Mouse (Mus musculus) layer of hippocampus, postnatal 10 days (tissue): ENCODE data around the gene Tnip1. TPM values are rescaled to one million over a fixed set of nuclear protein-coding genes. Genes with fewer than 3 reads are reported as not detected.

Source experiments
- total RNA-seq, 2 experiments: library from RNA; stranded (reverse); gene quantifications; 2 replicates each; pipeline ENCODE4 v1.2.3; 2021

Gene Tnip1
- total RNA-seq, 2 experiments from 2014 or later, result 29.0 to 32.2 TPM

Other genes with a start within 250 kb of the Tnip1 start
- 100 to 1,000 TPM; 138 to 151 TPM for gene Cdc42se2, start 175.2 kb downstream of the Tnip1 start, total RNA-seq
- 10 to 100 TPM; 21.2 to 24.5 TPM for gene Lyrm7, start 102.0 kb downstream of the Tnip1 start, total RNA-seq
- 100 to 1,000 TPM; 341 to 384 TPM for gene Hint1, start 96.5 kb downstream of the Tnip1 start, total RNA-seq
- 1 to 10 TPM; 7.0 to 7.1 TPM for gene Gpx3, start 60.5 kb downstream of the Tnip1 start, total RNA-seq
- 10 to 100 TPM; 88.4 to 88.7 TPM for gene Anxa6, start 70.5 kb upstream of the Tnip1 start, total RNA-seq
- under 1 TPM; 0.40 to 0.59 TPM for gene Ccdc69, start 115.2 kb upstream of the Tnip1 start, total RNA-seq
- 10 to 100 TPM; 51.5 to 51.9 TPM for gene Gm2a, start 135.2 kb upstream of the Tnip1 start, total RNA-seq
- gene Slc36a3, start 188.8 kb upstream of the Tnip1 start, total RNA-seq, result not detected
- under 1 TPM; 0.37 to 0.71 TPM for gene Slc36a2, start 222.2 kb upstream of the Tnip1 start, total RNA-seq
- gene Slc36a1, start 241.4 kb upstream of the Tnip1 start, total RNA-seq, result 10 to 100 TPM; 49.9 to 55.4 TPM